Mouse (Mus musculus) embryo, embryonic 11 days (tissue): ENCODE results near the gene Syt13.

ENCODE experiments used
- DNase-seq: peaks from one replicate; pipeline ENCODE4 v3.0.0-alpha.2; 2015

Syt13 gene

GRCm38 (mm10) chr2:92914933-92915553 lies at the start of gene Syt13:
Gene Syt13 (plus strand): TSS chr2:92915098.
- peak; percentile 81 for DNase-seq

GRCm38 (mm10) chr2:92866616-92867015 lies 48.3 kb upstream of the Syt13 start:
- no peak for DNase-seq

GRCm38 (mm10) chr2:92870139-92870836 lies 44.6 kb upstream of the Syt13 start:
- DNase-seq, result peak; percentile 42

- peak; percentile 27 for DNase-seq
Measured at GRCm38 (mm10) chr2:92871093-92871686, 43.7 kb upstream of the Syt13 start.

- DNase-seq, result no peak
Measured at GRCm38 (mm10) chr2:92872652-92873051, 42.2 kb upstream of the Syt13 start.

- DNase-seq, result no peak
Measured at GRCm38 (mm10) chr2:92874592-92874991, 40.3 kb upstream of the Syt13 start.

GRCm38 (mm10) chr2:92877488-92877887 lies 37.4 kb upstream of the Syt13 start:
- DNase-seq, result peak; percentile 26

GRCm38 (mm10) chr2:92883039-92883911 lies 31.6 kb upstream of the Syt13 start:
- DNase-seq, result peak; percentile 85

- peak; percentile 66 for DNase-seq
Measured at GRCm38 (mm10) chr2:92883912-92884243, 31.0 kb upstream of the Syt13 start.

GRCm38 (mm10) chr2:92884976-92885375 lies 29.9 kb upstream of the Syt13 start:
- DNase-seq, result no peak

- DNase-seq, result no peak
Measured at GRCm38 (mm10) chr2:92886862-92887261, 28.0 kb upstream of the Syt13 start.

- DNase-seq, result no peak
Measured at GRCm38 (mm10) chr2:92892524-92892923, 22.4 kb upstream of the Syt13 start.

GRCm38 (mm10) chr2:92903650-92904049 lies 11.2 kb upstream of the Syt13 start:
- DNase-seq, result no peak

GRCm38 (mm10) chr2:92904307-92904859 lies 10.5 kb upstream of the Syt13 start:
- DNase-seq, result peak; percentile 74

- DNase-seq, result no peak
Measured at GRCm38 (mm10) chr2:92910371-92910770, 4.5 kb upstream of the Syt13 start.

- peak; percentile 10 for DNase-seq
Measured at GRCm38 (mm10) chr2:92912312-92912711, 2.6 kb upstream of the Syt13 start.

- DNase-seq, result no peak
Measured at GRCm38 (mm10) chr2:92913295-92913694, 1.6 kb upstream of the Syt13 start.

- peak; percentile 23 for DNase-seq
Measured at GRCm38 (mm10) chr2:92915659-92916631, 1.0 kb downstream of the Syt13 start.

- DNase-seq, result no peak
Measured at GRCm38 (mm10) chr2:92917405-92918142, 2.7 kb downstream of the Syt13 start.

GRCm38 (mm10) chr2:92920709-92921108 lies 5.8 kb downstream of the Syt13 start:
- DNase-seq, result no peak

GRCm38 (mm10) chr2:92924677-92925259 lies 9.9 kb downstream of the Syt13 start:
- DNase-seq, result no peak
